Mouse (Mus musculus) G1E (cell line): ENCODE measurements around the gene Slc16a5.

Experiments
- CTCF ChIP-seq: IDR thresholded peaks from 2 replicates; pipeline ENCODE4 v1.5.1; 2012; ENCODE audit warnings: low read depth, low read length, inconsistent platforms, mixed read lengths
- POLR2AphosphoS5 ChIP-seq: IDR thresholded peaks from 2 replicates; pipeline ENCODE4 v1.6.1; 2012; ENCODE audit warnings: low read depth, low read length, inconsistent platforms; ENCODE audit not compliant: insufficient replicate concordance

- TF ChIP-seq POLR2AphosphoS5 (no peak), CTCF (no peak)
Measured at GRCm38 (mm10) chr11:115464851-115465250, 2.6 kb downstream of the Slc16a5 start.
